Comparison of ENCODE assay signal across 8 mouse cellular contexts in genomic region chr9:106368831-106369501, GRCm38 (mm10). TPM values are rescaled to one million over a fixed set of nuclear protein-coding genes. Genes with fewer than 3 reads are reported as not detected.
DNase-seq lines count a peak whose midpoint lies in the region; ATAC-seq and TF ChIP-seq lines count a peak whose summit lies in the region.

No protein-coding gene starts in this region.

- no peak for TF ChIP-seq EP300 in MEL (IDR thresholded peaks at IDR 0.05; ENCODE audit: low read depth in 1 of 2, low read length in 2 of 2)

- peaks cover 15% of the 10 kb centered on the region for H3K79me2 ChIP-seq in MEL (ENCODE audit: control insufficient read depth, insufficient read depth, low read length, poor library complexity)

- peaks cover 0 to 16% of the 10 kb centered on the region in 2 experiments; a peak in 2 of 4 replicates for H3K4me1 ChIP-seq in MEL (ENCODE audit: control insufficient read depth in 1 of 2, insufficient read depth in 2 of 2, low read length in 2 of 2)

- DNase-seq in 3T3-L1 (ENCODE audit: low read depth, low spot score) = peak; percentile 69
- peak; percentile 73 for DNase-seq in MEL (ENCODE audit: low read depth, low spot score)
- DNase-seq in cerebellum, postnatal 14 days = peak; percentile 89 to 91
- DNase-seq in gastrocnemius, postnatal 4 days (ENCODE audit: low spot score in 2 of 2) = peak; percentile 49 to 69
- peak; percentile 75 for DNase-seq in kidney, postnatal 10 days
- DNase-seq in lung, postnatal 36 days = peak; percentile 62
- DNase-seq in right cerebral cortex, postnatal 4 days = peak; percentile 56

- H3K9ac ChIP-seq in MEL (ENCODE audit: control insufficient read depth, low read depth, low read length, poor library complexity, severe bottlenecking) = peak overlapping the region; percentile 83

- H3K9me3 ChIP-seq in MEL (replicated peaks; ENCODE audit: insufficient read depth, low read length) = no peaks in the 10 kb centered on the region

- no peak; a peak in 1 of 4 replicates for TF ChIP-seq POLR2A in MEL (IDR thresholded peaks at IDR 0.05; ENCODE audit: control insufficient read depth in 1 of 2, insufficient read depth in 1 of 2, low read depth in 1 of 2, low read length in 2 of 2, poor library complexity in 1 of 2)

- no peaks in the 10 kb centered on the region for H3K27me3 ChIP-seq in MEL (ENCODE audit: control insufficient read depth in 1 of 2, insufficient read depth in 2 of 2, low read length in 2 of 2)

- H3K27ac ChIP-seq in MEL (ENCODE audit: control insufficient read depth, low read depth, low read length) = peak overlapping the region; percentile 2; the same call in 1 of the 2 replicates

- H3K4me3 ChIP-seq in MEL (ENCODE audit: control insufficient read depth in 1 of 2, insufficient read depth in 1 of 2, low read depth in 2 of 2, low read length in 2 of 2) = peak overlapping the region; percentile 58 to 80

- TF ChIP-seq RAD21 in MEL (IDR thresholded peaks at IDR 0.05; ENCODE audit: low read depth, low read length) = no peak

- TF ChIP-seq CTCF in MEL (IDR thresholded peaks at IDR 0.05 in 2 of 3, conservative IDR thresholded peaks at IDR 0.05 in 1 of 3; ENCODE audit: control insufficient read depth in 1 of 3, insufficient read depth in 1 of 3, low read depth in 2 of 3, low read length in 3 of 3, poor library complexity in 1 of 3, severe bottlenecking in 1 of 3) = peak in 1 of 3 experiments; percentile 18; a peak in 1 of 6 replicates

- no peak for ATAC-seq in monocyte, adult 5-6 weeks (replicated peaks; ENCODE audit: insufficient number of reproducible peaks, low FRiP score, low TSS enrichment, poor library complexity, severe bottlenecking)

- H3K36me3 ChIP-seq in MEL (ENCODE audit: control insufficient read depth in 1 of 2, insufficient read depth in 2 of 2, low read length in 2 of 2) = peaks cover 0 to 4% of the 10 kb centered on the region in 2 experiments; a peak in 2 of 4 replicates

TF ChIP-seq in MEL, 35 proteins besides CTCF, POLR2A, EP300 and RAD21:
- no peak for TF ChIP-seq GABPA (IDR thresholded peaks at IDR 0.05; ENCODE audit: low read depth, low read length)
- TF ChIP-seq UBTF (IDR thresholded peaks at IDR 0.05; ENCODE audit: borderline replicate concordance, insufficient read depth, low read depth, low read length) = 0 out of 2 replicates have a peak, but pooled peaks have one; percentile 83
- TF ChIP-seq MAX (IDR thresholded peaks at IDR 0.05; ENCODE audit: low read length) = 0 out of 2 replicates have a peak, but pooled peaks have one; percentile 15
- TF ChIP-seq SMC3 (IDR thresholded peaks at IDR 0.05; ENCODE audit: low read depth, low read length) = peak; percentile 23

RNA-seq across cellular contexts. Expression of gene Dusp7, which starts 0.5 kb away (rescaled TPM):
- total RNA-seq in MEL (2012; rRNA removed) = 5.4 and 5.5 TPM in 2 replicates
- polyA plus RNA-seq in MEL (2012; ENCODE audit: insufficient read depth in 1 of 2, insufficient read length in 2 of 2, low read depth in 1 of 2, low replicate concordance in 2 of 2, missing spikeins in 1 of 2) = 10 to 100 TPM in 1 of 2 experiments, not detected in 1; 12.2 TPM
- total RNA-seq in gastrocnemius, postnatal 4 days (2021) = 10 to 100 TPM; 23.9 to 25.5 TPM
- 8.7 to 21.2 TPM (median 12.2 TPM) in 3 replicates for total RNA-seq in monocyte, adult 5-6 weeks (2017)
